ENCODE assay signal across 34 mouse cellular contexts in genomic region chr6:41646220-41646619, GRCm38 (mm10). TPM values are rescaled to one million over a fixed set of nuclear protein-coding genes. Genes with fewer than 3 reads are reported as not detected.
"Had no signal": no experiment of that assay in that cellular context is flagged by ENCODE, and none has a peak within 500 bp of the region (broad histone marks: within the 10 kb centered on the region; RNA-seq: fewer than 3 reads in every experiment).

No protein-coding gene starts in this region.

- H3K9me3 ChIP-seq: embryonic facial prominence, embryonic 10.5 days; embryonic facial prominence, embryonic 12.5 days; embryonic facial prominence, embryonic 13.5 days; embryonic facial prominence, embryonic 15.5 days; forebrain, embryonic 10.5 days; forebrain, embryonic 12.5 days; forebrain, embryonic 13.5 days; forebrain, embryonic 15.5 days had no signal

- H3K27ac ChIP-seq: embryonic facial prominence, embryonic 10.5 days; embryonic facial prominence, embryonic 12.5 days; embryonic facial prominence, embryonic 13.5 days; embryonic facial prominence, embryonic 15.5 days; forebrain, embryonic 10.5 days; forebrain, embryonic 12.5 days; forebrain, embryonic 13.5 days; forebrain, embryonic 15.5 days; gastrocnemius, adult 2 months; heart, adult 2 months had no signal

- DNase-seq: cerebellum, adult 2 months; cerebellum, adult 8-10 months; cerebellum, adult 9-10 months; cerebellum, adult 9-11 months; cerebellum, postnatal 10 days; cerebellum, postnatal 14 days; cerebellum, postnatal 25 days; cerebellum, postnatal 36 days; embryo, embryonic 11 days; forebrain, postnatal 0 days; gastrocnemius, adult 2 months; gastrocnemius, postnatal 10 days; gastrocnemius, postnatal 14 days; gastrocnemius, postnatal 25 days; gastrocnemius, postnatal 36 days; heart, adult 11 months; heart, adult 18-20 months; heart, adult 2 months had no signal

- H3K4me2 ChIP-seq: embryonic facial prominence, embryonic 12.5 days; embryonic facial prominence, embryonic 13.5 days; embryonic facial prominence, embryonic 15.5 days; forebrain, embryonic 12.5 days; forebrain, embryonic 13.5 days; forebrain, embryonic 15.5 days had no signal

- H3K9ac ChIP-seq: embryonic facial prominence, embryonic 12.5 days; embryonic facial prominence, embryonic 13.5 days; embryonic facial prominence, embryonic 15.5 days; forebrain, embryonic 12.5 days; forebrain, embryonic 13.5 days; forebrain, embryonic 15.5 days; forebrain, postnatal 0 days had no signal

- H3K36me3 ChIP-seq: embryonic facial prominence, embryonic 10.5 days; embryonic facial prominence, embryonic 12.5 days; embryonic facial prominence, embryonic 13.5 days; embryonic facial prominence, embryonic 15.5 days; forebrain, embryonic 10.5 days; forebrain, embryonic 12.5 days; forebrain, embryonic 15.5 days had no signal

- H3K4me1 ChIP-seq: embryonic facial prominence, embryonic 10.5 days; embryonic facial prominence, embryonic 12.5 days; embryonic facial prominence, embryonic 13.5 days; embryonic facial prominence, embryonic 15.5 days; forebrain, embryonic 10.5 days; forebrain, embryonic 12.5 days; forebrain, embryonic 13.5 days; forebrain, embryonic 15.5 days had no signal

- H3K27me3 ChIP-seq: embryonic facial prominence, embryonic 12.5 days; embryonic facial prominence, embryonic 13.5 days; embryonic facial prominence, embryonic 15.5 days; forebrain, embryonic 12.5 days; forebrain, embryonic 13.5 days; forebrain, embryonic 15.5 days had no signal

- H3K4me3 ChIP-seq: embryonic facial prominence, embryonic 10.5 days; embryonic facial prominence, embryonic 12.5 days; embryonic facial prominence, embryonic 13.5 days; embryonic facial prominence, embryonic 15.5 days; erythroblast, embryonic 14.5 days; forebrain, embryonic 10.5 days; forebrain, embryonic 12.5 days; forebrain, embryonic 13.5 days; forebrain, embryonic 15.5 days; gastrocnemius, adult 2 months; heart, adult 2 months had no signal

- ATAC-seq: forebrain, embryonic 13.5 days; forebrain, embryonic 14.5 days; forebrain, embryonic 15.5 days; forebrain, embryonic 16.5 days; forebrain, postnatal 0 days had no signal

RNA-seq across cellular contexts. Expression of gene Trpv6, which starts 10.0 kb away (rescaled TPM):
- polyA plus RNA-seq: heart, adult 2 months had no signal

RNA-seq across cellular contexts. Expression of gene Trpv5, which starts 34.3 kb away (rescaled TPM):
- polyA plus RNA-seq: cerebellum, adult 2 months; cortical plate, adult 2 months; embryonic facial prominence, embryonic 10.5 days; embryonic facial prominence, embryonic 11.5 days; embryonic facial prominence, embryonic 12.5 days; embryonic facial prominence, embryonic 13.5 days; embryonic facial prominence, embryonic 14.5 days; embryonic facial prominence, embryonic 15.5 days; erythroblast, embryonic 14.5 days; forebrain, embryonic 10.5 days; forebrain, embryonic 11.5 days; forebrain, embryonic 12.5 days; forebrain, embryonic 13.5 days; forebrain, embryonic 14.5 days; forebrain, embryonic 15.5 days; forebrain, embryonic 16.5 days; forebrain, postnatal 0 days; frontal cortex, adult 2 months; heart, adult 2 months had no signal

RNA-seq across cellular contexts. Expression of gene Llcfc1, which starts 38.0 kb away (rescaled TPM):
- polyA plus RNA-seq: cerebellum, adult 2 months; cortical plate, adult 2 months; embryonic facial prominence, embryonic 10.5 days; embryonic facial prominence, embryonic 11.5 days; embryonic facial prominence, embryonic 12.5 days; embryonic facial prominence, embryonic 13.5 days; embryonic facial prominence, embryonic 14.5 days; embryonic facial prominence, embryonic 15.5 days; erythroblast, embryonic 14.5 days; forebrain, embryonic 10.5 days; forebrain, embryonic 11.5 days; forebrain, embryonic 12.5 days; forebrain, embryonic 13.5 days; forebrain, embryonic 14.5 days; forebrain, embryonic 15.5 days; forebrain, embryonic 16.5 days; forebrain, postnatal 0 days; frontal cortex, adult 2 months had no signal

RNA-seq across cellular contexts. Expression of gene Kel, which starts 57.9 kb away (rescaled TPM):
- polyA plus RNA-seq: cerebellum, adult 2 months; cortical plate, adult 2 months; forebrain, postnatal 0 days had no signal
